Mouse (Mus musculus): ENCODE measurements at regions not wholly inside any gene's neighbourhood (a gene's known extent, or its start where the extent isn't known, plus 50 kb on each side); places are given as distances from the start of the nearest gene placed in this dataset.
"Not testable (repeated sequence)": the region's sequence is repeated elsewhere in the genome, so short reads cannot be mapped to it uniquely, and the experiment has no call there.

DNA sequence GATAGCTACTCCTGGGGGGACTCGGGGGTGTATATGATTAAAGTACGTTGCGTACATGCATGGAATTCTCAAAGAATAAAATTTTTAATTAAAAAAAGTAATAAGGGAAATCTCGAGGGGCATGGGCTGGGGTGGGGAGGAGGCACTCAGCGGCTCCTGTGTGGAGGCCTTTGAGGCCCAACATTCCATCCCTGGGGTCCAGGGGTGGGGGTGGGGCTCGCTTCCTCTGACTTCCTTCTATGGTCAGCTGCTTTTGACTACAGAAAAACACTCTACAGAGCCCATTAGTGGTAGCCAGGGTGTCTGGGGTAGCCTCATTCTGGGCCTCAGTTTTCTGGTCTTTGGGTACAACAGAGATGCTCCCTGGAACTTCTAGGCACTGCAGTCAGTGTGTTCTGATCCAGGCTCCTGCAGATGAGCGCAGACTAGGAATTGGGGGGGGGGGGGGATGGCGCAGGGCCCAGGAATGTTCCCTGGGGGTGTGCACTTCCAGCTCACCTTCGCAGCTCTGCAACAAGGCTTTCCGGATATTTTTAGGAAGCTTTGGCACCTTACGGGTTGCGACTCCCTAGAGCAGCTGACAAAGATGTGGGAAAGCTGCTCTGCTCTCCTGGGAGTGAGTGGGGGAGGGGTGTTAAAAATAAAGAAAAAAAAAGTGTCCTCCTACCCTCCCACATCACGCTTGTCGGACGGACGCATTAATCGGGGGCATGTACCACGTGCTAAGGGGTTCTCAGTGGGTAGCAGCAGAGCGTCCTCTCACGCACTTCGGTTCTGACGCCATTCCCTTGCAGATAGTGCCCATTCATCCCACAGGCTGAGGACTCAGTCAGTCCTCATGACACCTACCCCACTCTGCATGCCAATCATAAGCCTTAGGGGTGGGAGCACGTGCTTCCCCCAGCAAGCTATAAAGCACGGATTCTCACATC lies 89.1 kb downstream of the Rhob start:
- CTCF ChIA-PET: interaction anchor here (2.4 kb wide), 1 partner anchor 9 kb away, joined by 8 read pairs; no protein-coding TSS in a partner anchor
- in situ Hi-C loops (cut with MboI; ENCODE audit: low pct_unique_long_range_greater_than_20kb): no loop called here

DNA sequence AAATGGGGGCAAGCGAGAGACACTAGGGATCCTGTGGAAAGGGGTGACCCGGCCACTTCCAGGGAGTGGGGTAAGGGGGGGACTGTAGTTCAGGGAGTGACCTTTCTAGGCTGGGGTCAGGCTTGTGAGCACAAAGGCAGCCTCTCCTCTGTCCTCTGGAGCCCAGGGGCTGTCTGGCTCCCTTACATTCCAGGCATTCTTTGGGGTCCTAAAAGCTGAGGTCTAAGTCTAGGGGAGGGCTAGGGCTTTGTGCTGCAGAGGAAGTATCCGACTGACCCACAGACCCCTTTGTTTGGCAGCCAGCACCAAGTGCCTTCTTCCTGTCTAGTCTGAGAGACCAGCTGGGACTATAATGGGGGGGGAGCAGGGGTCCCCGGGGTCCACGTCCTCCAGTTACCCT lies 88.9 kb downstream of the Hs1bp3 start:
- ATAC-seq (no peak), DNase-seq (ENCODE audit: low read depth, low spot score) (no peak)
- no peak for TF ChIP-seq CTCF (IDR thresholded peaks at IDR 0.05)
- in situ Hi-C loops (cut with MboI; ENCODE audit: low pct_unique_long_range_greater_than_20kb): no loop called here
- ChIA-PET CTCF (no interaction called here), POLR2A (interaction anchor here (0.6 kb wide), 1 partner anchor 8 kb away, joined by 3 read pairs; no protein-coding TSS in a partner anchor)
- no peaks in the 10 kb centered on the region for H3K27me3 ChIP-seq

More for the DNA sequence above, 89.1 kb downstream of the Rhob start:
- DNase-seq (ENCODE audit: low read depth, low spot score): no peak
- POLR2A ChIA-PET: no interaction called here
- no peaks in the 10 kb centered on the region for H3K27me3 ChIP-seq
- ATAC-seq: no peak
- TF ChIP-seq CTCF (IDR thresholded peaks at IDR 0.05): no peak

- ChIA-PET CTCF (no interaction called here), POLR2A (no interaction called here)
- TF ChIP-seq CTCF (IDR thresholded peaks at IDR 0.05): no peak
- DNase-seq (ENCODE audit: low read depth, low spot score): no peak
- ATAC-seq: no peak
- no peaks in the 10 kb centered on the region for H3K27me3 ChIP-seq
- in situ Hi-C loops (cut with MboI; ENCODE audit: low pct_unique_long_range_greater_than_20kb): no loop called here
These were observed 88.1 kb downstream of the Hs1bp3 start for GRCm38 (mm10) chr12:8401376-8401775.

DNA sequence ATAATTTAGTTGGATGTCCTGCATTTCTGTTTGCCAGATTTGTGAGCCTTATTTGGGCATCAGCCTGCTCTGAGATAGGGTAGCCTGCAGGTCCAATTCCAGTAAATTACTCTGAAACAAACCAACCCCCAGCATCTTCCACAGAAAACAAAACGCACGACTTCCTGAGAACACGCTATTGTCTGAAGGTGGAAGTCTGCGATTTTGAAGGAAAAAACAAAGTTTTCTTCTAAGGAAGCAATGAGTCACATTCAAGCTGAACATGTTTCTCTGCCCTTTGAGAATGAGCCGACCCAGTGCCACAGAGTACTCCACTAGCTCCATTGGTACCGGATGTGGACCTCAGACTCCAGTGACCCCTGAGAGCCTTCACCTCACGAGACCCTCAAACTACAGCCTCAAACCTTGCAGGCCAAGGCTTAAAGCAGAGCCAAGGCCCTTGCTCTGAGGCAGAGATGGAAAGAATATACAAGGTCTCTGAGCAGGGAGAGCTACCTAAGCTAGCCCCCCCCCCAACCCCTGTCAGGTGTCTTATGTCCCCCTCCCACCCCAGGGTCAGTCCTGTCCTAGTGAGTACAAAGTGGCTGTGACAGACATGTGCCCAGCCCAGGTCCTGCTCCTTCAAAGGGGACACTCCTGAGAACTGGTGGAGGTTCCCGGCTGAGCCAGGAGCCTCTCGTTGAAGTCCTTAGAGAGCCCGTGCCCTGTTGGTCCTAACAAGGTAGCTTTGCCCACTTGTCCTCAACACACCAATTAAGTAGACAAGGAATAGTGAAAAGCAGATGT lies 87.3 kb downstream of the Hs1bp3 start:
- POLR2A ChIA-PET: no interaction called here
- in situ Hi-C loops (cut with MboI; ENCODE audit: low pct_unique_long_range_greater_than_20kb): no loop called here
- DNase-seq (ENCODE audit: low read depth, low spot score) (no peak), ATAC-seq (no peak)
- CTCF ChIA-PET: interaction anchor here (0.7 kb wide), 1 partner anchor 74 kb away, joined by 3 read pairs; no protein-coding TSS in a partner anchor
- no peak for TF ChIP-seq CTCF (IDR thresholded peaks at IDR 0.05)
- H3K27me3 ChIP-seq: no peaks in the 10 kb centered on the region

DNA sequence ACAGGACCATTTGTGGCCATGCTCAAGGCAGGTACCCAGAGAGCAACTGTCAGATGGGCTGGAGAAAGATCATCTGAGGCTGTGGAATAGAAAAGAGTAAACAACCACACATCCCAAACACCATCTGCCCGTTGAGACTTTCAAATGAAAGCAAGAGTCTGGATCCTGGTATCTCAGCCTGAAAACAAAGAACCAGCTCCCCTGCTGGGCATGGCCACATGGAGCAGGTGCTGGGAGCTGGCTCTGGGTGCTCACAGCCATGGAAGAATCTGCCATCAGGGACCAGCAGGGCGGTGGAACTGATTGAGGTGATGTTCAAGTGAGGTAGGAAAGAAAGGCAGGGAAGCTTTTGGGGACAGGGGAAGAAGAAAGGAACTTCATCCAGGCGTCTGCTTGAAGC lies 85.6 kb downstream of the Hs1bp3 start:
- DNase-seq (ENCODE audit: low read depth, low spot score) (no peak), ATAC-seq (no peak)
- no peaks in the 10 kb centered on the region for H3K27me3 ChIP-seq
- POLR2A ChIA-PET: no interaction called here
- in situ Hi-C loops (cut with MboI; ENCODE audit: low pct_unique_long_range_greater_than_20kb): no loop called here
- CTCF ChIA-PET: no interaction called here
- TF ChIP-seq CTCF (IDR thresholded peaks at IDR 0.05): no peak

DNA sequence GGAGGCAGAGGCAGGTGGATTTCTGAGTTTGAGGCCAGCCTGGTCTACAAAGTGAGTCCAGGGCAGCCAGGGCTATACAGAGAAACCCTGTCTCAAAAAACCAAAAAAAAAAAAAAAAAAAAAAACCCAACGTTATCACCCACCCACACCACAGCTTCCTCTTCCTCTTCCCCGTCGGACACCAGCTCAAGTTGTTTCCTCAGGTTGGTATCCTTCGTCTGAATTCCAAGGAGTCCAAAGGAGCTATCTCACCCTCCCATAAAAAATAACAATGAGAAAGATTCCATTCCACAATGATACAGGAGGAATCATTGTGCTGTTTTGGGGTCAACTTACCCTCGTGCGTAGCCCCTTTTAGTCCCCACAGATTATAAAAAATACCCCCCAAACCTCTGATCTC lies 83.2 kb downstream of the Hs1bp3 start:
- in situ Hi-C loops (cut with MboI; ENCODE audit: low pct_unique_long_range_greater_than_20kb); POLR2A ChIA-PET: not testable (repeated sequence)

DNA sequence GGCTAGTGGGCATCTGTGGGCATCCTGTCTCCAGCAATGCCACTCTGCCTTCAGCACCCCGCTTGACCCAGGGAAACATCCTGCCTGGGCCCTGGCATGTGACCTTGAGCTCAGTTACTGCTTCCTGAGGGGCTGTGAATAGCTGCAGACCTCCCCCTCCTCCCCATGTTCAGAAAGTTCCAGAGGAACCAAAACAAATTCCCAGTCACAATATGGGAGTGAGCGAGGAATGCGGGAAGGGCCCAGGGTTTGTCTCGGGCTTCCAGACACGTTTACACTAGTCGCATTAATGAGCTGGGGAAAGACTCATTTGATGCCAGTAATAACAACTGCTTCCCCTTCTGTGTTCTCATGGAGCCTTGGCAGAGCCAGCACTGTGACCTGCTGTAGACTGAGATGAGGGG lies 81.7 kb downstream of the Hs1bp3 start:
- POLR2A ChIA-PET: no interaction called here
- no peak for DNase-seq (ENCODE audit: low read depth, low spot score)
- CTCF ChIA-PET: interaction anchor here (1.2 kb wide), 1 partner anchor 24 kb away, joined by 3 read pairs; no protein-coding TSS in a partner anchor
- no peak for TF ChIP-seq CTCF (IDR thresholded peaks at IDR 0.05)
- in situ Hi-C loops (cut with MboI; ENCODE audit: low pct_unique_long_range_greater_than_20kb): no loop called here
- H3K27me3 ChIP-seq: no peaks in the 10 kb centered on the region
- ATAC-seq: peak; percentile 62

More for the DNA sequence above, 83.2 kb downstream of the Hs1bp3 start:
- ATAC-seq; H3K27me3 ChIP-seq; DNase-seq (ENCODE audit: low read depth, low spot score); CTCF ChIA-PET: not testable (repeated sequence)

DNA sequence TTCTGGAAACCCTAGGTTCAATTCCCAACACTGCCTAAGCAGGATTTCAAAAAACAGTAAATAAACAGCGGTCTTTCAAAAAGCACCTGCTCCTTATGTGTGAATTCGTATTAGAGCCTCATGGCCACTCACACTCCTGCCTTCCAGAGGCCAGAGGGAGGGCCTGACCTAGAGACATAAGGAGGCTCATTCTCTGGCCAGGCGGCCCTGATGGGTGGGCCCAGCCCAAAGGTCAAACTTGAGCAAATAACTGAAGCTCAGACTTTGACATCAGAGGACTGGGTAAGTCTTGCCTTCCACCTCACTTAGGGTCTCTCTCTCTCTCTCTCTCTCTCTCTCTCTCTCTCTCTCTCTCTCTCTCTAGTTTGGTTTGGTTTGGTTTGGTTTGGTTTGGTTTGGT lies 80.7 kb downstream of the Hs1bp3 start:
- POLR2A ChIA-PET: interaction anchor here (0.7 kb wide), 1 partner anchor 8 kb away, joined by 3 read pairs; no protein-coding TSS in a partner anchor
- in situ Hi-C loops (cut with MboI; ENCODE audit: low pct_unique_long_range_greater_than_20kb): no loop called here
- DNase-seq (ENCODE audit: low read depth, low spot score) (no peak), ATAC-seq (no peak)
- CTCF ChIA-PET: interaction anchor here (0.7 kb wide), 1 partner anchor 33 kb away, joined by 3 read pairs; no protein-coding TSS in a partner anchor
- H3K27me3 ChIP-seq: no peaks in the 10 kb centered on the region
- TF ChIP-seq CTCF (IDR thresholded peaks at IDR 0.05): no peak

Measured in Patski (cell line).